Mouse (Mus musculus) adrenal gland, postnatal 4 days (tissue): ENCODE results near the gene Txn2. TPM values are rescaled to one million over a fixed set of nuclear protein-coding genes. Genes with fewer than 3 reads are reported as not detected.
A peak's percentile ranks its signal among the peaks of the same experiment; 100 is the strongest.

ENCODE experiments used
- DNase-seq, 2 experiments: peaks; one replicate each; pipeline ENCODE4 v3.0.0; 2021 to 2022; ENCODE audit warnings: low spot score in 2 of 2, mixed read lengths in 2 of 2
- long read RNA-seq, 2 experiments: library from polyadenylated mRNA; stranded (forward); transcript quantifications; one replicate each; pipeline ENCODE4 v2.0.0; 2021
- total RNA-seq, 2 experiments: library from RNA; stranded (reverse); gene quantifications; 2 replicates each; pipeline ENCODE4 v1.2.3; 2021

Txn2 gene
- 100 to 1,000 TPM; 271 to 275 TPM for total RNA-seq
- long read RNA-seq, experiment 1, transcript Txn2-201 (4 exons, 1,298 nt), result major isoform, 319 of 359 reads
- long read RNA-seq, experiment 1, transcript Txn2-204 (3 exons, 2,049 nt), result minor isoform, 17 of 359 reads
- long read RNA-seq, experiment 1, partial matches to known transcripts, result 1 of 359 reads
- long read RNA-seq, experiment 1, other reads (novel, unspliced or antisense), result 22 of 359 reads
- long read RNA-seq, experiment 2, transcript Txn2-204 (3 exons, 2,049 nt), result minor isoform, 28 of 476 reads
- long read RNA-seq, experiment 2, transcript Txn2-201 (4 exons, 1,298 nt), result major isoform, 420 of 476 reads
- long read RNA-seq, experiment 2, partial matches to known transcripts, result 2 of 476 reads
- long read RNA-seq, experiment 2, other reads (novel, unspliced or antisense), result 23 of 476 reads

- DNase-seq, result peak; percentile 77 to 93
These were observed at the start of gene Txn2 for GRCm38 (mm10) chr15:77928673-77929331. TSS of gene Txn2 (minus strand) at chr15:77929006.

- DNase-seq, result no peak
These were observed 48.9 kb upstream of the Txn2 start for GRCm38 (mm10) chr15:77977663-77978062.

GRCm38 (mm10) chr15:77974165-77974841 is 45.5 kb upstream of the Txn2 start:
- no peak for DNase-seq

- DNase-seq, result peak; percentile 86 to 91
These were observed 41.9 kb upstream of the Txn2 start, which contains the start of gene Eif3d for GRCm38 (mm10) chr15:77970470-77971292. TSS of gene Eif3d (minus strand) at chr15:77970813.

- DNase-seq, result no peak
These were observed 41.2 kb upstream of the Txn2 start for GRCm38 (mm10) chr15:77969940-77970469.

GRCm38 (mm10) chr15:77965117-77965528 is 36.3 kb upstream of the Txn2 start:
- DNase-seq, result no peak

- no peak for DNase-seq
These were observed 33.6 kb upstream of the Txn2 start for GRCm38 (mm10) chr15:77962447-77962846.

- no peak for DNase-seq
These were observed 31.9 kb upstream of the Txn2 start for GRCm38 (mm10) chr15:77960693-77961092.

GRCm38 (mm10) chr15:77958071-77958470 is 29.3 kb upstream of the Txn2 start:
- no peak for DNase-seq

- no peak for DNase-seq
These were observed 28.8 kb upstream of the Txn2 start for GRCm38 (mm10) chr15:77957625-77958024.

- peak; percentile 70 to 72 for DNase-seq
These were observed 27.6 kb upstream of the Txn2 start, which contains the start of gene Foxred2 for GRCm38 (mm10) chr15:77956404-77956901. TSS of gene Foxred2 (minus strand) at chr15:77956722.

- DNase-seq, result no peak
These were observed 26.9 kb upstream of the Txn2 start for GRCm38 (mm10) chr15:77955440-77956403.

- no peak for DNase-seq
These were observed 25.6 kb upstream of the Txn2 start for GRCm38 (mm10) chr15:77954362-77954761.

- DNase-seq, result no peak
These were observed 24.1 kb upstream of the Txn2 start for GRCm38 (mm10) chr15:77952921-77953320.

GRCm38 (mm10) chr15:77949061-77949460 is 20.3 kb upstream of the Txn2 start:
- DNase-seq, result no peak

- DNase-seq, result no peak
These were observed 16.9 kb upstream of the Txn2 start for GRCm38 (mm10) chr15:77945711-77946110.

GRCm38 (mm10) chr15:77941563-77941962 is 12.8 kb upstream of the Txn2 start:
- no peak for DNase-seq

- no peak for DNase-seq
These were observed 9.7 kb upstream of the Txn2 start for GRCm38 (mm10) chr15:77938516-77938915.

- no peak for DNase-seq
These were observed 7.0 kb upstream of the Txn2 start for GRCm38 (mm10) chr15:77935673-77936375.
